Mouse (Mus musculus) G1E (cell line): ENCODE results near the gene Cfap100. TPM values are rescaled to one million over a fixed set of nuclear protein-coding genes. Genes with fewer than 3 reads are reported as not detected.

ENCODE experiments used
- ATAC-seq: 2 replicates; pipeline ENCODE4 v1.8.0; 2016; ENCODE audit warnings: mild to moderate bottlenecking; ENCODE audit not compliant: insufficient number of reproducible peaks, poor library complexity, low FRiP score, severe bottlenecking; ENCODE audit errors: extremely low read depth
- DNase-seq: peaks from one replicate; pipeline ENCODE4 v3.0.0; 2012; ENCODE audit warnings: low spot score
- H3K27me3 ChIP-seq: 2 replicates; pipeline ENCODE4 v1.6.1; 2012; ENCODE audit warnings: mild to moderate bottlenecking, low read length, inconsistent platforms; ENCODE audit not compliant: insufficient read depth
- H3K36me3 ChIP-seq: replicated peaks from 2 replicates; pipeline ENCODE3; 2012; ENCODE audit warnings: mild to moderate bottlenecking, inconsistent platforms
- H3K4me1 ChIP-seq: 2 replicates; pipeline ENCODE4 v1.6.1; 2012; ENCODE audit warnings: low read depth, low read length, inconsistent platforms, mixed read lengths; ENCODE audit not compliant: insufficient read depth
- H3K4me3 ChIP-seq: 2 replicates; pipeline ENCODE4 v1.5.1; 2012; ENCODE audit warnings: low read depth, mild to moderate bottlenecking, inconsistent platforms, low read length, moderate library complexity, mixed read lengths
- H3K9me3 ChIP-seq: replicated peaks from 2 replicates; pipeline ENCODE4 v1.6.1; 2012; ENCODE audit warnings: inconsistent platforms
- CTCF ChIP-seq: IDR thresholded peaks from 2 replicates; pipeline ENCODE4 v1.5.1; 2012; ENCODE audit warnings: low read depth, low read length, inconsistent platforms, mixed read lengths
- GATA1 ChIP-seq: IDR thresholded peaks from 2 replicates; pipeline ENCODE4 v1.6.1; 2012; ENCODE audit warnings: borderline replicate concordance, low read length, inconsistent platforms, mixed read lengths
- GATA2 ChIP-seq: IDR thresholded peaks from 2 replicates; pipeline ENCODE4 v1.6.1; 2012; ENCODE audit warnings: low read depth, low read length, inconsistent platforms, borderline replicate concordance
- POLR2AphosphoS5 ChIP-seq: IDR thresholded peaks from 2 replicates; pipeline ENCODE4 v1.6.1; 2012; ENCODE audit warnings: low read depth, low read length, inconsistent platforms; ENCODE audit not compliant: insufficient replicate concordance
- TAL1 ChIP-seq: conservative IDR thresholded peaks from 2 replicates; pipeline ENCODE4 v1.6.1; 2012; ENCODE audit warnings: low read depth, low read length, inconsistent platforms, mixed read lengths
- polyA plus RNA-seq: library from polyadenylated mRNA; stranded (reverse); fragments of >175 nt; gene quantifications from 2 replicates; pipeline ENCODE4 v1.2.3, GENCODE M21; 2012
- total RNA-seq, 2 experiments: library from RNA; stranded (forward) in 1 of 2; stranded (reverse) in 1 of 2; fragments of 200-1000 nt in 1 of 2; fragments of >200 nt in 1 of 2; fragmentation: Nextera tagmentation in 1 of 2; gene quantifications; 2 replicates each; pipeline ENCODE4 v1.2.3; 2014 to 2017

Cfap100 gene
- total and polyA plus RNA-seq, 3 experiments = 0.27 TPM; not detected in 2

DNA sequence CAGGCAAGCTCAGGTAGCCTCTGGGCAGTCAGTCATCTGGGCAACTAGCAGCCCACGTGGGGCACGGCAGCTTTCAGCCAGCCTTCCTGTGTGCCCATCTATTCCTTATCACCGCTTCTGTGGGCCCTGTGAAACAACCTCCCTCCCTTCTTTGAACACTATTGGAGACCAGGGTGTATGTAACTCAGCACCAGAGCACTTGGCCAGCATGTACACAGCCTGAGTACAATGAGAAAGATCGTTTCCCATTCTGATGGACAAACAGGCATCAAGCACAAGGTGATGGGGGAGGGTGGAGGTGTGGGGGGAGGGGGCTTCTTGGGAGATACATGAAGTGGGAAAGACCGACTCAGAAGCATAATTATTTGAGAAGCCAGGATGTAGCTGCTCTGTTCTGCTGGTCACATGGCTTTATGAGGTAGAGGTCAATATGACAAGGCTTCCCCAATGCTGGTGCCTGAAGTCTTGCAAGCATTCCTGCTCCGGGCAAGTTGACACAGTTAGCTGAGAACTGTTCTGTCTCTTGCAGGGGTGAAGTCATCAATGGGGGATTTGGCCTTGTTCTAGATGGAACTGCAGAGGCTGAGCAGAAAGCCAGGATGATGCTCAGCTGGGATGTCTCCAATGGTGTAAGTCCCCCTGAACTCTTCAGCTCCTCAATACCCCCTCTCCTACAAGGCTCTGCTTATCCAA lies 67.5 kb downstream of the Cfap100 start:
- H3K4me1 ChIP-seq = peaks cover 5% of the 10 kb centered on the region; the same call in 1 of the 2 replicates
- no peaks in the 10 kb centered on the region for H3K36me3 ChIP-seq
- no peak for TF ChIP-seq GATA1
- no peak for TF ChIP-seq GATA2
- TF ChIP-seq CTCF = no peak
- TF ChIP-seq POLR2AphosphoS5 = no peak
- TF ChIP-seq TAL1 = no peak
- no peaks in the 10 kb centered on the region for H3K9me3 ChIP-seq
- peaks cover 77% of the 10 kb centered on the region for H3K27me3 ChIP-seq
- DNase-seq (no peak), ATAC-seq (no peak)
- no peak overlapping the region for H3K4me3 ChIP-seq

DNA sequence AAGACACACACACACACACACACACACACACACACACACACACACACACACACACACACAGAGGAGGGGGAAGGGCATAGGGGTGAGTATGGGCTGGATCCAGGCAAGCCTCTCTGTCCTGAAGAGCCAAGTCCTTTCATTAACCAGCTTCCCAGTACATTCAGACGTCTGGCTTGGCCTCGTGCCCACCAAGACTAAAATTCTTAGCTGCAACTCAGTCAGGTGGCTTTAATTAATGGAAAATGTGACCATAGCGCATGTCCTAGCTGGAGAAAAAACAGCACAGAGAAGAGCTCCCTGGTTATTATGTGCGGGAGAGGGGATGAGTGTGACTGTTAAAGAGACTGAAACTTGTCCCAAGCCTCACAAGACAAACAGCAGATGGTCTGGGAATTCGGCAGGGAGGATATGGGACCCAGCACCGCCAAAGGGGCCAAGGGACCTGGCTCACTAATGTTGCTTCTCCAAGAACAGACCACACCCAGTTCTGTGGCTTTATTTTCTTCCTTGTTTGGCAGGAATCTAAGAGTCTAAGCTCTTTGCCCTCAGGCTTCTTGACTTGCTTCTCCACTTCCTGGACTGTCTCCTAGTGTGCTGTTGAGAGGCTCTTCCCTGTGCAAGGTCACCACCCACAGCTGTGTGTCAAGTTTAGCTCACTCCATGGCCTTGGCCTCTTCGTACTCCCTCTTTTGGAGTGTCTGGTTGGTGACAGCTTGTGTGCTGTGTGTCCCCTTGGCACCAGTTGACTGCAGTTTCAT lies 68.4 kb downstream of the Cfap100 start:
- H3K4me3 ChIP-seq = no peak overlapping the region
- no peaks in the 10 kb centered on the region for H3K9me3 ChIP-seq
- H3K27me3 ChIP-seq = peaks cover 80% of the 10 kb centered on the region
- TF ChIP-seq GATA2 (no peak), CTCF (no peak), TAL1 (no peak), POLR2AphosphoS5 (no peak), GATA1 (no peak)
- no peaks in the 10 kb centered on the region for H3K36me3 ChIP-seq
- DNase-seq (no peak), ATAC-seq (no peak)
- H3K4me1 ChIP-seq = peaks cover 5% of the 10 kb centered on the region; the same call in 1 of the 2 replicates

DNA sequence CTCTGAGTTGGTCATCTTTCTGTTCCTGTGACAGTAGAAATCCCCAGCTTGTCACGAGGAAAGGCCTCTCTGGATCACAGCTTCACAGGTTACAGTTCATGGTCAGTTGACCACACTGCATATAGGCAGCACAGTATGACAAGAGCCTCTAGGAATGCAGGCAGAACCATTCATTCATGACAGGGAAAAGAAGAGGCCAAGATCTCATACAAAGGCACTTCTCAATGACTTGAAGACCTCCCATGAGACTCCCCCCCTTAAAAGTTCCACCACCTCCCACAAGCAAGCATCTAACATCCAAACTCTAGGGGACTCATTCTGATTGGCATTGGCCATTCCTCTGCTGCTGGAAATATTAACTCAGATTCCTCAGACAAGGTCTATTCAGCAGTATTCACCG lies 69.2 kb downstream of the Cfap100 start:
- no peaks in the 10 kb centered on the region for H3K36me3 ChIP-seq
- no peak for ATAC-seq
- DNase-seq = no peak
- no peak overlapping the region for H3K4me3 ChIP-seq
- peaks cover 85% of the 10 kb centered on the region for H3K27me3 ChIP-seq
- H3K9me3 ChIP-seq = no peaks in the 10 kb centered on the region
- no peak for TF ChIP-seq TAL1
- TF ChIP-seq CTCF = no peak
- no peak for TF ChIP-seq GATA1
- no peak for TF ChIP-seq GATA2
- TF ChIP-seq POLR2AphosphoS5 = no peak
- peaks cover 5% of the 10 kb centered on the region; the same call in 1 of the 2 replicates for H3K4me1 ChIP-seq

DNA sequence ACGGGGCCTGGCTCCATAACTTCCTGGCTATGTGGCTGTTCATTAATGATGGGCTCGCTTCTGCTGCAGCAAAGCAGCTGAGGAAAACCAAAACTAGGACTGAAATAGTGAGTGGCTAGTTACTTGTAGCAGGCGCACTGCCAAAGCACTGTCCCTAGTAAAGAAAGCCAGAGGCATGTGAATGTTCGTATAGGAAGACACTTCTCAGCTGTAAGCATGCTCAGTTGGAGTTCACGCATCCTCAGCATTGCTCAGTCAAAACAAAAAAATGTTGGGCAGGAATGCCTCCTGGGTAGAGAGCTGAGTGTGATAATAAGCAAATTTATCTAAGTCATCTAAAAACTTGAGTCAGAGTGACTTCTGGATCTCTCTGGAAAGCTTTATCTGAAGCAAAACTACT lies 70.5 kb downstream of the Cfap100 start:
- Histone ChIP-seq H3K9me3 (no peaks in the 10 kb centered on the region), H3K27me3 (peaks cover 76% of the 10 kb centered on the region), H3K4me1 (peaks cover 5% of the 10 kb centered on the region; the same call in 1 of the 2 replicates), H3K36me3 (no peaks in the 10 kb centered on the region), H3K4me3 (no peak overlapping the region)
- ATAC-seq (no peak), DNase-seq (no peak)
- no peak for TF ChIP-seq CTCF
- TF ChIP-seq GATA2 = no peak

Other genes with a start within 250 kb of the Cfap100 start
- not detected in 2 replicates for gene V1ra8, start 226.0 kb downstream of the Cfap100 start, total RNA-seq (2014; fragmentation: Nextera tagmentation)
- gene V1ra8, start 226.0 kb downstream of the Cfap100 start, total RNA-seq (2017) = 0.27 TPM in 1 of 2 replicates, not detected in the other
- gene V1ra8, start 226.0 kb downstream of the Cfap100 start, polyA plus RNA-seq = not detected in 2 replicates
- not detected in 2 replicates for gene Vmn1r53, start 204.4 kb downstream of the Cfap100 start, total RNA-seq (2014; fragmentation: Nextera tagmentation)
- gene Vmn1r53, start 204.4 kb downstream of the Cfap100 start, total RNA-seq (2017) = 0.16 and 0.52 TPM in 2 replicates
- gene Vmn1r53, start 204.4 kb downstream of the Cfap100 start, polyA plus RNA-seq = not detected in 2 replicates
- gene Vmn1r54, start 182.5 kb downstream of the Cfap100 start, total RNA-seq (2014; fragmentation: Nextera tagmentation) = not detected in 2 replicates
- 0.16 and 0.23 TPM in 2 replicates for gene Vmn1r54, start 182.5 kb downstream of the Cfap100 start, total RNA-seq (2017)
- not detected in 2 replicates for gene Vmn1r54, start 182.5 kb downstream of the Cfap100 start, polyA plus RNA-seq
- not detected in 2 replicates for gene BC048671, start 127.6 kb downstream of the Cfap100 start, total RNA-seq (2014; fragmentation: Nextera tagmentation)
- gene BC048671, start 127.6 kb downstream of the Cfap100 start, total RNA-seq (2017) = not detected in 2 replicates
- gene BC048671, start 127.6 kb downstream of the Cfap100 start, polyA plus RNA-seq = not detected in 2 replicates
- not detected in 2 replicates for gene Chst13, start 103.6 kb downstream of the Cfap100 start, total RNA-seq (2014; fragmentation: Nextera tagmentation)
- 0.11 TPM in 1 of 2 replicates, not detected in the other for gene Chst13, start 103.6 kb downstream of the Cfap100 start, total RNA-seq (2017)
- gene Chst13, start 103.6 kb downstream of the Cfap100 start, polyA plus RNA-seq = 0.03 TPM in 1 of 2 replicates, not detected in the other
- gene Uroc1, start 95.5 kb downstream of the Cfap100 start, total RNA-seq (2014; fragmentation: Nextera tagmentation) = not detected in 2 replicates
- gene Uroc1, start 95.5 kb downstream of the Cfap100 start, total RNA-seq (2017) = not detected in 2 replicates
- not detected in 2 replicates for gene Uroc1, start 95.5 kb downstream of the Cfap100 start, polyA plus RNA-seq
- 23.3 and 24.9 TPM in 2 replicates for gene Zxdc, start 59.3 kb downstream of the Cfap100 start, total RNA-seq (2014; fragmentation: Nextera tagmentation)
- gene Zxdc, start 59.3 kb downstream of the Cfap100 start, total RNA-seq (2017) = 19.0 and 19.7 TPM in 2 replicates
- gene Zxdc, start 59.3 kb downstream of the Cfap100 start, polyA plus RNA-seq = 32.5 and 36.2 TPM in 2 replicates
- gene Klf15, start 33.8 kb upstream of the Cfap100 start, total RNA-seq (2014; fragmentation: Nextera tagmentation) = not detected in 2 replicates
- 0.05 TPM in 1 of 2 replicates, not detected in the other for gene Klf15, start 33.8 kb upstream of the Cfap100 start, total RNA-seq (2017)
- not detected in 2 replicates for gene Klf15, start 33.8 kb upstream of the Cfap100 start, polyA plus RNA-seq
- gene Aldh1l1, start 57.6 kb upstream of the Cfap100 start, total RNA-seq (2014; fragmentation: Nextera tagmentation) = not detected in 2 replicates
- gene Aldh1l1, start 57.6 kb upstream of the Cfap100 start, total RNA-seq (2017) = 0.05 TPM in 1 of 2 replicates, not detected in the other
- gene Aldh1l1, start 57.6 kb upstream of the Cfap100 start, polyA plus RNA-seq = not detected in 2 replicates
- 51.0 and 55.7 TPM in 2 replicates for gene Slc41a3, start 175.9 kb upstream of the Cfap100 start, total RNA-seq (2014; fragmentation: Nextera tagmentation)
- gene Slc41a3, start 175.9 kb upstream of the Cfap100 start, total RNA-seq (2017) = 47.7 and 50.2 TPM in 2 replicates
- gene Slc41a3, start 175.9 kb upstream of the Cfap100 start, polyA plus RNA-seq = 84.7 and 85.1 TPM in 2 replicates